Mouse (Mus musculus): ENCODE data around the gene 1700129C05Rik. TPM values are rescaled to one million over a fixed set of nuclear protein-coding genes. Genes with fewer than 3 reads are reported as not detected.

The 1700129C05Rik gene
- not detected in 2 replicates for polyA plus RNA-seq (2016; fragmentation: Nextera tagmentation; extraction: Ambion mirVana)

DNA sequence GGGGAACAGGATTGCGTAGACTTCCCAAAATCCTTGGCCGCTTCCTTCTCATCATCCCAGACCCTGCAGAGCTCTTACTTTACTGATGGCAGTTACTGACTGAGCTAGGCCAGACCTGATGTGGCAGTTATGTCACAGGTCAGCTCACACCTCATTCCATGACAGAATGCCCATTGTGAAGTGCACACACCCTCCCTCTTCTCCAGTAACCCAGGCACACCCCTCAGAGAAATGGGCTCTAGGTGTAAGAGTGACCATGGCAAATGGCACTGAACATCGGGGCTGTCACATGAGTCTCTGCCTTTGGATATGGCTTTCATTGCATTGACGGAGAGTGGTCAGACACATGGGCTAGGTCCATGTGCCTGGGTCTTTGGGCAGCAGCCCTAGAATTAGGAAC lies at the start of gene 1700129C05Rik:
TSS of gene 1700129C05Rik (minus strand) at position 101 of the 400 bp plus-strand sequence.
- H3K27ac ChIP-seq = no peak within 1 kb of the TSS
- 93% methylated on average over 4 of the region's 4 CpGs for WGBS
- H3K9me3 ChIP-seq = no peaks in the 10 kb centered on the region
- DNase-seq (ENCODE audit: low spot score) = no peak
- no peaks in the 10 kb centered on the region for H3K27me3 ChIP-seq (ENCODE audit: insufficient read depth, poor library complexity, severe bottlenecking)
- H3K36me3 ChIP-seq = no peaks in the 10 kb centered on the region
- H3K4me3 ChIP-seq = no peak within 1 kb of the TSS
- H3K4me1 ChIP-seq (replicated peaks) = no peaks in the 10 kb centered on the region

GRCm38 (mm10) chr14:59186121-59186520 lies 43.4 kb upstream of the 1700129C05Rik start:
- Histone ChIP-seq H3K9me3 (no peaks in the 10 kb centered on the region), H3K4me3 (no peak overlapping the region), H3K27ac (no peak overlapping the region), H3K36me3 (no peaks in the 10 kb centered on the region), H3K4me1 (replicated peaks) (no peaks in the 10 kb centered on the region), H3K27me3 (ENCODE audit: insufficient read depth, poor library complexity, severe bottlenecking) (no peaks in the 10 kb centered on the region)
- 91% methylated on average over 2 of the region's 2 CpGs for WGBS
- DNase-seq (ENCODE audit: low spot score) = no peak

GRCm38 (mm10) chr14:59185514-59185913 lies 42.8 kb upstream of the 1700129C05Rik start:
- no peaks in the 10 kb centered on the region for H3K27me3 ChIP-seq (ENCODE audit: insufficient read depth, poor library complexity, severe bottlenecking)
- no peak overlapping the region for H3K27ac ChIP-seq
- H3K4me1 ChIP-seq (replicated peaks) = no peaks in the 10 kb centered on the region
- no peak for DNase-seq (ENCODE audit: low spot score)
- H3K36me3 ChIP-seq = no peaks in the 10 kb centered on the region
- no peaks in the 10 kb centered on the region for H3K9me3 ChIP-seq
- no peak overlapping the region for H3K4me3 ChIP-seq

DNA sequence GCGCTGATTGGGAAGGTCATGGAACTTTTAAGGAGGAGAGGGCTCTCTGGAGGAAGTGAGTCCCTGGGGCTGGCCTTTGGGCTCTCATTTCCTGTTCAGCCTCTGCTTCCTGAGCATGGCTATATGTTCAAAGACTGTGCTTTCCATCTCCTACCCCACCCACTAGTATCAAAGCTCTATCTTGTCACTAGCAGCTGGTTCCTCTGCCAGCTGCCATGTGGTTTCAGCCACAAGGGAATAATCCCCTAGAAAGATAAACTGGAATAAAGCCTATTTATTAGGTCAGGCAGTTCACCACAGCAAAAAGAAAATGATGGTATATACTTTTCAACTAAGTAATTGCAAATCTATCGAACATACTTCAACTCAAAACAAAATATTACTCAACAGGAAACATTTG lies 40.0 kb upstream of the 1700129C05Rik start:
- WGBS = 79% methylated on average over 2 of the region's 2 CpGs
- Histone ChIP-seq H3K9me3 (no peaks in the 10 kb centered on the region), H3K27me3 (ENCODE audit: insufficient read depth, poor library complexity, severe bottlenecking) (no peaks in the 10 kb centered on the region), H3K27ac (no peak overlapping the region), H3K4me1 (replicated peaks) (no peaks in the 10 kb centered on the region), H3K36me3 (no peaks in the 10 kb centered on the region), H3K4me3 (no peak overlapping the region)
- DNase-seq (ENCODE audit: low spot score) = no peak

DNA sequence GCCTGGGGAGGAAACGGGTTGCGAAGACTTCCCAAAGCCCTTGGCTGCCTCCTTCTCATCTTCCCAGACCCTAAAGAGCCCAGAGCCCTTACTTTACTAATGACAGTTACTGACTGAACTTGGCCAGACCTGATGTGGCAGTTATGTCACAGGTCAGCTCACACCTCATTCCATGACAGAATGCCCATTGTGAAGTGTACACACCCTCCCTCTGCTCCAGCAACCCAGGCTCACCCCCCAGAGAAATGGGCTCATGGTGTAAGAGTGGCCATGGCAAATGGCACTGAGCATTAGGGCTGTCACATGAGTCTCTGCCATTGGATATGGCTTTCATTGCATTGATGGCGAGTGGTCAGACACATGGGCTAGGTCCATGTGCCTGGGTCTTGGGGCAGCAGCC lies 36.0 kb upstream of the 1700129C05Rik start, which contains the start of gene Gm5142:
TSS of gene Gm5142 (minus strand) at position 101 of the 400 bp plus-strand sequence.
- Histone ChIP-seq H3K4me1 (replicated peaks) (no peaks in the 10 kb centered on the region), H3K4me3 (no peak within 1 kb of the TSS), H3K27ac (no peak within 1 kb of the TSS), H3K27me3 (ENCODE audit: insufficient read depth, poor library complexity, severe bottlenecking) (no peaks in the 10 kb centered on the region), H3K9me3 (no peaks in the 10 kb centered on the region), H3K36me3 (no peaks in the 10 kb centered on the region)
- no peak for DNase-seq (ENCODE audit: low spot score)
- 93% methylated on average over 3 of the region's 3 CpGs for WGBS

DNA sequence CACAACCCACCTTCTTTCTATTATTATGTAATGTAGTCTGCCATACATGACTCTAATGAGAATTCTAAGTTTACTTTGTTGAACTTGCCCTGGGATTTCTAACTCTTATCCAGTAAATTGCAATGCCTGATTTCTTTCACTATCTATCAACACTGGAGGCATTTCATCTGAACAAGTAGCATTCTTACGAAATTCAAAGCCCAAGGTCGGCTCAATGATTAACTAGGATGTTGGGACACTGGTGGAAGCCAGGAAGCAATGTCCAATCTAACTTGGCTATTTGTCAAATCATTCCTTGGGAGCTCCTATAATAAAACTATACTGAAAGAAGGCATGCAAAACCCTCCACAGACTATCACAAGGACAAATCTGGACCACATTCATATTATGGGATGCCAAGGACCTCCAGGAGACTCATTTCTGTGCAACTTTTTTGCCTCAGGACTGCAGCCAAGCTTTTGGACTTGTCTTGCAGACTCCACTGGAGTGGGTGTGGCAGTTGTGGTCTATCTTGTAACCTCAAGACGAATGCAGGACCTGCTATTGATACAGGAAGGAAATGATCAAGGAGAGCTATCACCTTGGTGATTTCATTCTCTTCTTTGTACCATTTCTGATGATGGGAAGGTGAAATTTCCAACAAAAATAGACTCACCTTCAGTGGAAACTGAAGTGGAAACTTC lies 14.5 kb upstream of the 1700129C05Rik start:
- Histone ChIP-seq H3K4me3 (no peak overlapping the region), H3K27ac (no peak overlapping the region), H3K27me3 (ENCODE audit: insufficient read depth, poor library complexity, severe bottlenecking) (no peaks in the 10 kb centered on the region), H3K9me3 (no peaks in the 10 kb centered on the region), H3K4me1 (replicated peaks) (no peaks in the 10 kb centered on the region), H3K36me3 (no peaks in the 10 kb centered on the region)
- 83% methylated on average over 3 of the region's 3 CpGs for WGBS
- DNase-seq (ENCODE audit: low spot score) = no peak

DNA sequence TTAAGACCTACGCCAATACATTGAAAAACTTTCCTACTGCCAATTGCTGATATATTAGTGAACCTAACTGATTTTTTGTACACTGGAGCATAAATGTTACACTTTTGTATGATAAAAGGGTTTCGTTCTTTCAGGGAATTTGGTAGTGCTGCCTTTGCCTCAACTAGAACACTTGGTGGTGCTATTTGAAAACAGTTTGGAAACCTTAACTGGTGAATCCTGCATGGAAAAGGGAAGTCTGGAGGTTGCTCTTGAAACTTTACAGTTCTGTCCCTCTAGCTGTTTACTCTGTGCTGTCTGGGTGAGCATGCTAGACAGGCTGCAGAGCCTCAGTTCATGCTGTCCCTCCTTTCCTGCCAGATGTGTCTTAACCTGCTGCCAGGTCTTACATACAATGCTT lies 12.9 kb upstream of the 1700129C05Rik start:
- no peak for DNase-seq (ENCODE audit: low spot score)

DNA sequence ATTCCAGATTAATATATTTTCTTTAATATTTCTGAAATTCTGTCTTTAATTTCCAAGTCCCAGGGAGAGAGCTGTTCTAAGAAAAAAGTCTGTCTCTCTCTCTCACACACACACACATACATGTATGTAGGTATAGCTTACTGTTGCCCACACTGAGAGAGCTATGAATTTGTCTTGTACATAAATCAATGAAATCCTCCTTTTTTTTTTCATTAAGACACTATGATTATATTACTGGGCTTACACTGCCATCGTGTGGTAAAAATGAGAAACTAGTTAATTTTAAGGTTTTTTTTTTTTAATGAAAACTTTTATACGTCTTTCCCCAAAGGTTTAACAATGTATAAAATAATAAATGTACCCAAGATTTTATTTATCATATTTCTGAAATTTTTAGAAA lies 28.4 kb downstream of the 1700129C05Rik start:
- Histone ChIP-seq H3K27me3 (ENCODE audit: insufficient read depth, poor library complexity, severe bottlenecking) (no peaks in the 10 kb centered on the region), H3K27ac (no peak overlapping the region), H3K4me1 (replicated peaks) (no peaks in the 10 kb centered on the region), H3K4me3 (no peak overlapping the region), H3K9me3 (no peaks in the 10 kb centered on the region), H3K36me3 (no peaks in the 10 kb centered on the region)
- WGBS = 6% methylated on average over 2 of the region's 2 CpGs
- no peak for DNase-seq (ENCODE audit: low spot score)

More for the DNA sequence above, 12.9 kb upstream of the 1700129C05Rik start:
- 83% methylated on average over 2 of the region's 2 CpGs for WGBS
- Histone ChIP-seq H3K4me1 (replicated peaks) (no peaks in the 10 kb centered on the region), H3K27ac (no peak overlapping the region), H3K9me3 (no peaks in the 10 kb centered on the region), H3K27me3 (ENCODE audit: insufficient read depth, poor library complexity, severe bottlenecking) (no peaks in the 10 kb centered on the region), H3K36me3 (no peaks in the 10 kb centered on the region), H3K4me3 (no peak overlapping the region)

DNA sequence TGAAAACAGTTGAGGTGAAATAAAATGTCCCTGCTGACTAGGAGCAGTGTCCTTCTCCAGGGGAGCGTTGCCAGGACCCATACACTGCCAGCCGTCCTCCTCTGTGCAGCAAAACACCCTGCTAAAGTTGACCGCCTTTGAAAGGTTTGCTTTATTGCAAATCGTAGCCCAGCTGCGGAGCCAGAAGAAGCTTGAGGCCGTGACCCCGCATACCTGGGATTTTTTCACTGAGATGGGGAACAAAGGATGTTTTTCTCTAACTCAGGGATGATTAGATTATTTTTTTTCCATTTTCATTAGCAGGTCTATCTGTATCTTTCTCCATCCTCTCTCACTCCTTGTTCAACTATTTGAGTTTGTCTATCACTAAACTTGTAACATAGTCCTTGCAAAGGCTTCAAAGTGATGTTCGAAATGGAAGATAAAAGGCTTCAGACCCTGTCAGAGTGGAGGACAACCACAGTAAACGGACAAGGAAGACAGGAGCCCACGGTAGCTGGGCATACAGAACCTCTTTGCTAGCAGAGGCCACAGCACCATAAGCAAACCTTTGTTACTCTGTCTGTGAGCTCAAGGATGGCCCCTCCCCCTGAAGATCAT lies 38.6 kb downstream of the 1700129C05Rik start:
- H3K27me3 ChIP-seq (ENCODE audit: insufficient read depth, poor library complexity, severe bottlenecking) = no peaks in the 10 kb centered on the region
- no peaks in the 10 kb centered on the region for H3K36me3 ChIP-seq
- H3K4me3 ChIP-seq = no peak overlapping the region
- 17% methylated on average over 10 of the region's 10 CpGs for WGBS
- peak overlapping the region; percentile 77 for H3K27ac ChIP-seq
- DNase-seq (ENCODE audit: low spot score) = peak; percentile 41
- peaks cover 18% of the 10 kb centered on the region for H3K4me1 ChIP-seq (replicated peaks)
- no peaks in the 10 kb centered on the region for H3K9me3 ChIP-seq

- no peak overlapping the region for H3K4me3 ChIP-seq
- peak overlapping the region; percentile 25; the same call in 1 of the 2 replicates for H3K27ac ChIP-seq
- no peaks in the 10 kb centered on the region for H3K4me1 ChIP-seq (replicated peaks)
- no peaks in the 10 kb centered on the region for H3K27me3 ChIP-seq (ENCODE audit: insufficient read depth, poor library complexity, severe bottlenecking)
- no peaks in the 10 kb centered on the region for H3K9me3 ChIP-seq
- DNase-seq (ENCODE audit: low spot score) = no peak
- no peaks in the 10 kb centered on the region for H3K36me3 ChIP-seq
Observed at GRCm38 (mm10) chr14:59093601-59094000, 49.1 kb downstream of the 1700129C05Rik start.

DNA sequence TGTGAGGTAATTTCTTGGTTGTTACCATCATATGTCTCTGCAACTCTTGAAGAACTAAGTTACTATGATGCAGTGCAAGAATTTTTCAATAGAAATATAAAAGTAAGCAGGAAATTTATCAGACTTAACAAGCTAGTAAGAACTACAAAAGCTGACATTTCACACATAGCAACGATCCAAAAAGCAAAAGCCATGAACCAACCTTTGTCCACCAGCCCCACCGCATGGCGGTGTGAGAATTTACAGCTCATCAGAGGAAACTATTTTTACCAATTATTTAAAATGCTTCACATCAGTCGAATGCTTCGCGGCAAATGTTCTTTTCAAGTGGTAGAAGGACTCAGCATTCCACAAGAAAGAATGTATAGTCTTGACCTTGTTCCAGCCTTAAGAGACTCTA lies 58.3 kb downstream of the 1700129C05Rik start:
- 45% methylated on average over 6 of the region's 6 CpGs for WGBS
- DNase-seq (ENCODE audit: low spot score) = peak; percentile 17
- Histone ChIP-seq H3K9me3 (no peaks in the 10 kb centered on the region), H3K4me3 (no peak overlapping the region), H3K27me3 (ENCODE audit: insufficient read depth, poor library complexity, severe bottlenecking) (no peaks in the 10 kb centered on the region), H3K4me1 (replicated peaks) (no peaks in the 10 kb centered on the region), H3K27ac (no peak overlapping the region), H3K36me3 (no peaks in the 10 kb centered on the region)
